Mouse (Mus musculus): ENCODE data around the gene Prrt1. TPM values are rescaled to one million over a fixed set of nuclear protein-coding genes. Genes with fewer than 3 reads are reported as not detected.

Gene Prrt1
- polyA plus RNA-seq, 1 experiment from 2014 or later = 0.64 TPM

DNA sequence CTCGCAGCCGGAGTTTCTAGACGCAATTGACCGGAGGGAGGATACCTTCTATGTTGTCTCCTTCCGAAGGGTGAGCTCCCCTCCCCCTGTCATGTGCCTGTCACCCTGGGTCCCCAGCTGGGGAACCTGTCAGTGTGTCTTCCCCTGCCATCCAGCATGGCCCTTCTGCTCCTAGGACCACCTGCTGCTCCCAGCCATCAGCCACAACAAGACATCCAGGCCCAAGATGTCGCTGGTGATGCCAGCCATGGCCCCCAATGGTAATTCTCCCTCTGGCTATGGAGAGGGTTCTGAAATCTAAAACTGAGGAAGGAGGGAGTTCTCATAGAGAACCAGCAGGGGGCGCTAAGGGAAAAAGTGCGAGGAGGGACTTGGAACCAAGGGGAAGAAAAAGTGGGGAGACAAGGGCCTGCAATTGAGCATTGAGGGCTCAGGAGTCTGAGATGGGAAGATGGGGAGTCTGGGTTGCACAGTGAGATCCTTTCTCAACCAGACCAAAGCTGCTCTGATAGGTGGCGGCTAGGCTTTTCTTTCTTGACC, 24.5 kb downstream of the Prrt1 start:
- H3K27ac ChIP-seq (replicated peaks; ENCODE audit: low read depth, low read length) = no peak overlapping the region
- no peak overlapping the region for H3K9ac ChIP-seq (ENCODE audit: low read depth, low read length)
- ATAC-seq (ENCODE audit: low read depth) (no peak), DNase-seq (ENCODE audit: low spot score) (no peak)
- H3K4me1 ChIP-seq (ENCODE audit: control insufficient read depth, insufficient read depth, low read length) = peaks cover 7% of the 10 kb centered on the region
- peaks cover 42% of the 10 kb centered on the region for H3K36me3 ChIP-seq (ENCODE audit: control insufficient read depth, insufficient read depth, low read length)
- no peaks in the 10 kb centered on the region for H3K27me3 ChIP-seq (replicated peaks; ENCODE audit: control insufficient read depth, insufficient read depth, low read length)
- no peak overlapping the region for H3K4me2 ChIP-seq (ENCODE audit: low read depth, low read length)
- no peaks in the 10 kb centered on the region for H3K9me3 ChIP-seq (ENCODE audit: control insufficient read depth, low read length)
- WGBS = 63% methylated on average over 9 of the region's 9 CpGs
- no peak overlapping the region for H3K4me3 ChIP-seq (ENCODE audit: low read depth, low read length)

DNA sequence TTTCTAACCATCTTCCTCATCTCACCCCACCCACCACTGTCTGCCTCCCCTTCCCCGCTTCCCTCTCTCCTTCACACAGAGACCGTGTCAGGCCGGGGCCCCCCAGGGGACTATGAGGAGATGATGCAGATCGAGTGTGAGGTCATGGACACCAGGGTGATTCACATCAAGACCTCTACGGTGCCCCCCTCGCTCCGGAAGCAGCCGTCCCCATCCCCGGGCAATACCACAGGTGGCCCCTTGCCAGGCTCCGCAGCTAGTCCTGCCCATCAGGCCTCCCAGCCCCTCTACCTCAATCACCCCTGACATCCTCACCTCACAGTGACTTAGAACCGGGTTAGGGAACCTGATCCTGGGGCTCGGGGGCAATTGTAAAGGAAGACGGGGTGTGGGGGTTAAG, 25.1 kb downstream of the Prrt1 start:
- H3K4me1 ChIP-seq (ENCODE audit: control insufficient read depth, insufficient read depth, low read length) = peaks cover 7% of the 10 kb centered on the region
- no peaks in the 10 kb centered on the region for H3K9me3 ChIP-seq (ENCODE audit: control insufficient read depth, low read length)
- WGBS = 86% methylated on average over 13 of the region's 13 CpGs
- no peak overlapping the region for H3K4me3 ChIP-seq (ENCODE audit: low read depth, low read length)
- H3K27ac ChIP-seq (replicated peaks; ENCODE audit: low read depth, low read length) = no peak overlapping the region
- ATAC-seq (ENCODE audit: low read depth) = no peak
- DNase-seq (ENCODE audit: low spot score) = no peak
- H3K4me2 ChIP-seq (ENCODE audit: low read depth, low read length) = no peak overlapping the region
- H3K27me3 ChIP-seq (replicated peaks; ENCODE audit: control insufficient read depth, insufficient read depth, low read length) = 0 out of 2 replicates have a peak, but pooled peaks cover 5% of the 10 kb centered on the region
- peaks cover 37% of the 10 kb centered on the region for H3K36me3 ChIP-seq (ENCODE audit: control insufficient read depth, insufficient read depth, low read length)
- H3K9ac ChIP-seq (ENCODE audit: low read depth, low read length) = no peak overlapping the region

DNA sequence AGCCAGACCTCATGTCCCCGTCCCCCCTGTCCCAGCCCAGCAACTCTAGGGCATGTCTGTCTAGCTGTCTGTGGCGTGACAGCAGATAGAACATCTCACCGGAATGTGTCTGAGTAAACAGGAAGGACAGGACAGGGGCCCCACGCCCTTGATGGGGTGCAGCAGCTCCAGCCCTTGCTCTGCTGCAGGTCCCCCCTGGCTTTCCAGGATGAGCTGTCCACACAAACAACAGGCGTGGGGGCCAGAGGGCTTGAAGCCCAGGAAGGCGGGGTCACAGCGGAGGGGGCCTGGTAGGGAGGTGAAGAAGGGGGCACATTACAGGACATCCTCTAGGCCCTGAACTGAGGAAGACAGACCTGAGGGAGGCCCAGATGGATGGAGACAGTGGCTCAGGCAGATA, 25.8 kb downstream of the Prrt1 start:
- DNase-seq (ENCODE audit: low spot score) (no peak), ATAC-seq (ENCODE audit: low read depth) (no peak)
- H3K4me2 ChIP-seq (ENCODE audit: low read depth, low read length) = no peak overlapping the region
- 79% methylated on average over 7 of the region's 7 CpGs for WGBS
- H3K4me3 ChIP-seq (ENCODE audit: low read depth, low read length) = no peak overlapping the region
- no peaks in the 10 kb centered on the region for H3K9me3 ChIP-seq (ENCODE audit: control insufficient read depth, low read length)
- H3K4me1 ChIP-seq (ENCODE audit: control insufficient read depth, insufficient read depth, low read length) = peaks cover 7% of the 10 kb centered on the region
- H3K27me3 ChIP-seq (replicated peaks; ENCODE audit: control insufficient read depth, insufficient read depth, low read length) = 0 out of 2 replicates have a peak, but pooled peaks cover 10% of the 10 kb centered on the region
- H3K36me3 ChIP-seq (ENCODE audit: control insufficient read depth, insufficient read depth, low read length) = peaks cover 34% of the 10 kb centered on the region
- H3K27ac ChIP-seq (replicated peaks; ENCODE audit: low read depth, low read length) = no peak overlapping the region; the same call in 1 of the 2 replicates
- no peak overlapping the region for H3K9ac ChIP-seq (ENCODE audit: low read depth, low read length)

DNA sequence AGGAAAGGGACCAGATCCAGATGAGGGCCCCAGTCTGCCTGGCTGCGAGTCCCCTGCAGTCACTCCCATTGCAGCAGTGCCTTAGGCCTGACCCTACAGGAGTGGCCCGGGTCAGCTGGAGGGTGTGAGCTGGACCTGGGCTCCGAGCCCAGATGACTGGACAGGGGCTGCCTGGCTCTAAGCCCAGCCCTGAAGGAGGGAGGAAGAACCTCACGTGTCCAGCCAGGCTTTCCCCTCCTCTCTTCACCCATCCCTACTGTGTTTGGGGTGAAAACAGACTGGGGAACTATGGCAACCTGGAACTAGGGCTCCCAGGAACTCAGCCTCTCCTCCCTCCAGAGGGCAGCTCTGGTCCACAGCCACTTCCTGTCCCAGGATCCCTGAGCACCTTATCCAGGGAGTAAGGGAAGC, 26.3 kb downstream of the Prrt1 start:
- ATAC-seq (ENCODE audit: low read depth) (peak; percentile 56), DNase-seq (ENCODE audit: low spot score) (peak; percentile 71)
- H3K27ac ChIP-seq (replicated peaks; ENCODE audit: low read depth, low read length) = peak overlapping the region; percentile 58; the same call in 1 of the 2 replicates
- H3K27me3 ChIP-seq (replicated peaks; ENCODE audit: control insufficient read depth, insufficient read depth, low read length) = 0 out of 2 replicates have a peak, but pooled peaks cover 14% of the 10 kb centered on the region
- H3K9ac ChIP-seq (ENCODE audit: low read depth, low read length) = no peak overlapping the region
- WGBS = 30% methylated on average over 3 of the region's 4 CpGs
- H3K36me3 ChIP-seq (ENCODE audit: control insufficient read depth, insufficient read depth, low read length) = peaks cover 30% of the 10 kb centered on the region
- no peaks in the 10 kb centered on the region for H3K9me3 ChIP-seq (ENCODE audit: control insufficient read depth, low read length)
- no peak overlapping the region for H3K4me2 ChIP-seq (ENCODE audit: low read depth, low read length)
- H3K4me3 ChIP-seq (ENCODE audit: low read depth, low read length) = no peak overlapping the region
- H3K4me1 ChIP-seq (ENCODE audit: control insufficient read depth, insufficient read depth, low read length) = peaks cover 7% of the 10 kb centered on the region

DNA sequence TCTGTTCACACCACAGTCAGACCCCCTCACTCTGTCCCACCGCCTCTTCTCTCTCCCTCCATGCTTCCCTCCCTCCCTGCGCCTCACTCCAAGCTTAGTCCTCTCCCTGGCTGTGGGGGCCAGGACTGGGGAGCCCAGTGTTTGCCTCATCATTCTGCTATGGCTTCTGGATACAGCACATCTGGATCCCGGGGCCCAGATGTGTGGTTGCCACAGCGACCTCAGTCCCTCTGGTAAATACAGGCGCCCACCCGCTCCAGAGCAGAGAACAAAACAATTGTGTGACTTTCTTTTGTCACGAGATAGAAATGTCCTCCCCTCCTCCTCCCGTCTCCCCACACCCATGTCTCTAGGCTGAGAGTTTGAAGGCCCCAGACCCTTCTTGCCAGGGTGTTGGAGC, 27.3 kb downstream of the Prrt1 start:
- ATAC-seq (ENCODE audit: low read depth) = no peak; the same call in 1 of the 2 replicates
- H3K27me3 ChIP-seq (replicated peaks; ENCODE audit: control insufficient read depth, insufficient read depth, low read length) = peaks cover 18% of the 10 kb centered on the region; the same call in 1 of the 2 replicates
- H3K27ac ChIP-seq (replicated peaks; ENCODE audit: low read depth, low read length) = peak overlapping the region; percentile 44
- H3K4me2 ChIP-seq (ENCODE audit: low read depth, low read length) = no peak overlapping the region
- no peak overlapping the region; the same call in 1 of the 2 replicates for H3K9ac ChIP-seq (ENCODE audit: low read depth, low read length)
- peaks cover 17% of the 10 kb centered on the region for H3K4me1 ChIP-seq (ENCODE audit: control insufficient read depth, insufficient read depth, low read length)
- DNase-seq (ENCODE audit: low spot score) = no peak
- WGBS = 42% methylated on average over 8 of the region's 8 CpGs
- no peak overlapping the region for H3K4me3 ChIP-seq (ENCODE audit: low read depth, low read length)
- peaks cover 19% of the 10 kb centered on the region for H3K36me3 ChIP-seq (ENCODE audit: control insufficient read depth, insufficient read depth, low read length)
- H3K9me3 ChIP-seq (ENCODE audit: control insufficient read depth, low read length) = no peaks in the 10 kb centered on the region

DNA sequence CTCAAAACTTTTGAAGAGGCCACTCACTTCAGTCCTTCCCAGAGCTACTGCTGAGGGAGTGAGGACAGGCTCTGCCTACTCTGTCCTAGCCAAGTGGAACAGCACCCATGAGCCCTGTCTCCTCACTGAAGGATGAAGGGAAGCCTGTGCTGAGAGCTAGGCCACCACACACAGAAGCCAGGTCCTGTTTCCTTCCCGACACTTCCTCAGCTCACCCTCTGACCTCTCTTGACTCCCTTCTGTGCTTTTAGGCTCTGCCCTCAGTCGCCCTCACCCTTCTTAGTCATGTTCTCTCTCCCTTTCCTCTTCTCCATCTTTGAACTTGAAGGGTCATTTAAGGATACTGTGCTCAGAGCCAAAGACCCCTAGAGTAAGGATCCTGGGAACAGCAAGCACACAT, 27.9 kb downstream of the Prrt1 start:
- Histone ChIP-seq H3K4me1 (ENCODE audit: control insufficient read depth, insufficient read depth, low read length) (peaks cover 17% of the 10 kb centered on the region), H3K4me3 (ENCODE audit: low read depth, low read length) (no peak overlapping the region), H3K9ac (ENCODE audit: low read depth, low read length) (no peak overlapping the region), H3K4me2 (ENCODE audit: low read depth, low read length) (no peak overlapping the region), H3K9me3 (ENCODE audit: control insufficient read depth, low read length) (no peaks in the 10 kb centered on the region), H3K36me3 (ENCODE audit: control insufficient read depth, insufficient read depth, low read length) (peaks cover 13% of the 10 kb centered on the region), H3K27me3 (replicated peaks; ENCODE audit: control insufficient read depth, insufficient read depth, low read length) (peaks cover 18% of the 10 kb centered on the region; the same call in 1 of the 2 replicates), H3K27ac (replicated peaks; ENCODE audit: low read depth, low read length) (no peak overlapping the region)
- ATAC-seq (ENCODE audit: low read depth) (no peak), DNase-seq (ENCODE audit: low spot score) (no peak)
- 46% methylated on average over 2 of the region's 2 CpGs for WGBS

DNA sequence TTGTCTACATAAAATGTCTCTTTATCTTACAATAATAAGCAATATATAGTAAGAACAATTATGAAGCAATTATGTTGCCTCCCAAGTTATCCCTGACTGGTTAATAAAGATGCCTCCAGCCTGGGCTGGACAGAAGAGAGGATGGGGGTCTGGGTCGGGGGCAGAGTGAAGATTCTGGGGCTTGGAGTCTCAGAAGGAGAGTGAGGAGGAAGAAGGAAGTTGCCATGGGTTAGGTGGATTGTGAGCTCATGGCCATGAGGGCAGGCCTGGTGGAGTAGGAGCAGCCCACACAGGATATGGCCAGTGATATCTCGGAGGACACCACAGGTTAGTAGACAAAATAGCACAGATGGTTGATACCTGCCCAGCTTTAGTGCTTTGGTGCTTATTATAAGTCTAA, 28.8 kb downstream of the Prrt1 start:
- Histone ChIP-seq H3K27ac (replicated peaks; ENCODE audit: low read depth, low read length) (no peak overlapping the region), H3K4me2 (ENCODE audit: low read depth, low read length) (no peak overlapping the region), H3K9ac (ENCODE audit: low read depth, low read length) (no peak overlapping the region), H3K9me3 (ENCODE audit: control insufficient read depth, low read length) (no peaks in the 10 kb centered on the region), H3K36me3 (ENCODE audit: control insufficient read depth, insufficient read depth, low read length) (peaks cover 6% of the 10 kb centered on the region), H3K27me3 (replicated peaks; ENCODE audit: control insufficient read depth, insufficient read depth, low read length) (peaks cover 18% of the 10 kb centered on the region; the same call in 1 of the 2 replicates), H3K4me3 (ENCODE audit: low read depth, low read length) (no peak overlapping the region), H3K4me1 (ENCODE audit: control insufficient read depth, insufficient read depth, low read length) (peaks cover 17% of the 10 kb centered on the region)
- 74% methylated on average over 2 of the region's 2 CpGs for WGBS
- ATAC-seq (ENCODE audit: low read depth) = no peak
- DNase-seq (ENCODE audit: low spot score) = no peak

DNA sequence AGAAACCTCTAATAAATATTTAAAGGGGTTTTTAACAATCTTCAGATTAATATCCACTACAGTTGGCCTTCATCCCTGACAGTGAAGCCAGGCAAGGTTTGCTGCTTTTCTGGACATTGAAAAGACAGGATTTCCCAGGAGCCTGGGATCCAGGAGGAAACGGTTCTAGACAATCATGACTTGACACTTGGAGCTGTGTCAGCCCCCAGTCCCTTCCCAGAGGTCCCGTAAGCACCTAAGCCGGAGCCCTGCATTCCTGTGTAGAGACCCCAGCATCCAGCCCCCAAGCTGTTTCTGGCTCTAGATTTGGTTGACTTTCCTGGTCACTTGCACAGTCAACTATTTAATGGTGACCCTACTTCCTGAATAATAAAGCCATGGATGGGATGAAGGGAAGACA, 29.3 kb downstream of the Prrt1 start:
- peaks cover 21% of the 10 kb centered on the region; the same call in 1 of the 2 replicates for H3K27me3 ChIP-seq (replicated peaks; ENCODE audit: control insufficient read depth, insufficient read depth, low read length)
- peaks cover 4% of the 10 kb centered on the region; the same call in 1 of the 2 replicates for H3K36me3 ChIP-seq (ENCODE audit: control insufficient read depth, insufficient read depth, low read length)
- H3K9me3 ChIP-seq (ENCODE audit: control insufficient read depth, low read length) = no peaks in the 10 kb centered on the region
- no peak overlapping the region for H3K4me2 ChIP-seq (ENCODE audit: low read depth, low read length)
- H3K9ac ChIP-seq (ENCODE audit: low read depth, low read length) = no peak overlapping the region
- ATAC-seq (ENCODE audit: low read depth) (no peak), DNase-seq (ENCODE audit: low spot score) (no peak)
- peaks cover 17% of the 10 kb centered on the region for H3K4me1 ChIP-seq (ENCODE audit: control insufficient read depth, insufficient read depth, low read length)
- H3K27ac ChIP-seq (replicated peaks; ENCODE audit: low read depth, low read length) = no peak overlapping the region
- WGBS = 71% methylated on average over 3 of the region's 3 CpGs
- no peak overlapping the region for H3K4me3 ChIP-seq (ENCODE audit: low read depth, low read length)

Data from embryonic facial prominence, embryonic 14.5 days (tissue).